Mouse (Mus musculus) cerebellum, adult 18-20 months (tissue): ENCODE data around the gene Adgrf4.

Experiments used
- DNase-seq, 2 experiments: peaks; one replicate each; pipeline ENCODE4 v3.0.0; 2021

The Adgrf4 gene

DNA sequence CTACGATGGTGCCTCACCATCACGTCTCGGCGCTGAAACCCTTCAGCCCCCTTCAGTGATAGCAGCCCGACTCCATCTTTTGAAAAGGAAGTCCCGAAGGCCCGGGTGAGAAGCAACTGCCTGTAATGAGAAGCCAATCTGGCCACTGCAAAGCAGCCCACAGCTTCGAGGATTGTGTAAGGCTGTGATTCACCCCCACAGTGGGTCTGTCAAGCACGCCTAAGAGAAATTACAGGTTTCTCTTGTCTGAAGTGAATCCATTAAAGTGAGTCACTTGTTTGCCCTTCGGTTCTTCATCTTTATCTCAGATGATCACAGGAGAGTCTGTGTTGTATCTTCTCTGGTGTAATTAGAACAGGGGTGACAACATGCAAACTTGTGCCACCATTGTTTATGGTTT is at the start of gene Adgrf4:
Gene Adgrf4, minus strand, starts transcription at position 149 of the 400 bp plus-strand sequence.
- DNase-seq: no peak

DNA sequence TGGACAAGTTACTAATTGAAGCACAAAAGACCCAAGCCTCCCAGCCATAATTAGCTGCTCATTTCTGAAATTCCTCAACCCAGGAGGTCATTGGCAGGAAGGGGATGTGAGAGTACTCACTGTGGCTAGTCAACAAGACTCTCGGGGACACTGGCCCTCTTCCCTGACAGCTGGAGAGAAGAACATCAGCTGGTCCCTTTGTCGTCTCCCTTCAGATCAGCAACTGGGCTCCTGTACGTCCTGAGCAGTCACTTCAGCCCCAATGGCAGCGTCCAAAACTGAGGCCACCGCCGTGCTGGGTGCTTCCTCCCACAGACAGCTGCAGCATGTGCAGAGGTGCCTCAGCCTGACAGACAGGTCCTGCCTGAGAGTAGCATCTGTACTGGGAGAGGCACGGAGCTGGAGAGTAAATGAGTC is 49.7 kb upstream of the Adgrf4 start, which contains the start of gene Adgrf2:
Gene Adgrf2, minus strand, starts transcription at position 379 of the 417 bp plus-strand sequence.
- no peak for DNase-seq

DNA sequence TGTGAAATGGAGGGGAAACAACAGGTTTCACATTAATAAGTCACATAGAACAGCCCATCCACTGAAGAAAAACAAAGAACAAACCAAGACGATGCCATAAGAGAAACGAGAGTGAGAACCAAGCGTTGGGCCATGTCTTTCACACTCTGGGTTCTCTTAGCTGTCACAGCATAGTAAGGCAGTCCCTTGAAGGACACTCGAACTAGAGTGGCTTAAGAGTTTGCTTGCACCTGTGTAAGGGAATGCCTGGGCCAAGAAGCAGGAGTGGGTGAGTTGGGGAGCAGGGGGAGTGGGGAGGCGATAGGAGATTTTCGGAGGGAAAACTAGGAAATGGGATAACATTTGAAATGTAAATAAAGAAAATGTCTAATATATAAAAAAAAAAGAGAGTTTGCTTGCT is 46.7 kb upstream of the Adgrf4 start:
- DNase-seq: no peak

DNA sequence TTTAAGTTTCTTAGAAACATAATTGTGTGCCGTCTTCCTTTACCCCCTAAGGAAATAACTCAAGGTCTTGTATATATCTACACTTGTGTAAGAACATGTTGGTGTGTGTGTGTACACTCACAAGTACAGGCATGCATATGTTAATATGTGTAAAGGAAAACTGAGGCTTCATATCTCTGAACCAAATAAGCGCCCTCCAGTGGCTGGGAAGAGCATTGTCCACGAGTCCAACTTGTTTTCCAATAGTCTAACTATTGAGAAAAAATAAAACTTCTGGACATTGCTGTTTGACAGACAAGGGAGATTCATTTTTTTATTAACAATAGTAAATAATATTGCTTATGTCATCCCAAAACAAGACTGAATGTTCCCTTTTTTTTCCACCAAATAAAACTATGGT is 25.1 kb upstream of the Adgrf4 start:
- no peak for DNase-seq

DNA sequence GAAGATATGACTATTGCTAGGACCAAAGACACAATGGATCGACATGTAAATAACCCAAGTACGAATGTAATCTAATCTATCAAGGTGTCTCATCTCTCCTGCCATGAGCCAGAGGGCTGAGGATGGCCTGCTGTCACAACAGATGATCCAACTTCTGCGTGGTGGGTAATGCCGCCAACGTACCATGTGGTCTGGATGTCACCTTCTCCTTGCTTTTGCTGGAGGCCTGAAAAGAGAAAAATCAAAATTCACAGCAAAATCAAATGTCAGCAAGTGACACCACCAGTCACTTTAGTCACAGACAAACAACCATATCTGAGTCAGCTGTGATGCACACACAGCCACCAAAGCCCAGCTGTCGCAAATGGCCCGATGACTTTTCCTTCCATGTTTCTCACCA is 22.9 kb upstream of the Adgrf4 start:
- DNase-seq: no peak

DNA sequence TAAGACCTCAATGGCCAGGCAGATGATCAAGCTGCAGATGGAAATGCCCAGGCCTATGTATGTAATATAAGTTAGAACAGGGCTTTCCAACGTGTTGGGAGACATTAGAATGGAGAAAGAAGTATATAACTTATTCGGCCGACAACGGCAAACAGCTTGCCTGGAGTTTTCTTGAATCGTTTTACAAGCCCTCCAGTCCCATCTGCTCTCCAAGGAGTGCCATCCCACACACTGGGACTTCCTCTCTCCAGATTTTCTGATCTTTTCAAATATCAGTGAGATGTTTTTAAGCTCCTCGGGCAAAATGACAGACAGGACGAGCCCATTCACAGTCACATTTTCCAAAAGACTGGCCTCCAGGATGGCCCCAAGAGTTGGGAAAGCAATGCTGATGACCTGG is 18.6 kb upstream of the Adgrf4 start:
- no peak for DNase-seq

DNA sequence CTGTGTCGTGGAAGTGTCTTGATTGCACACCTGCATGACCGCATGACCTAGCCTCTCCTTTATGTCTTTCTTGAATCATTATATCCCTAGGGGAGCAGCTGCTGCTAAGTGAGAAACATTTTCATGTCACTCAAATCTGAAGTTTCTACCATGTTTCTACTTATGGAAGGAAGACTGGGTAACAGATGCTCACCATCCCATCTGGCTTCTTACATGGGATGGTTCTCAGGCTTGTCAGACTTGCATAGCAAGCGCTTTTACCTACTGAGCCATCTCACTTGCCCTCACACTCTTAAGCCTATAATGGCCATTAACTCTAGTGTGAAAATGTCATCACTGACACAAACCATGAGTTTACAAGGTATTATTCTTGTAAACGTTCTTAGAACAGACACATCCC is 13.5 kb upstream of the Adgrf4 start:
- DNase-seq: no peak

DNA sequence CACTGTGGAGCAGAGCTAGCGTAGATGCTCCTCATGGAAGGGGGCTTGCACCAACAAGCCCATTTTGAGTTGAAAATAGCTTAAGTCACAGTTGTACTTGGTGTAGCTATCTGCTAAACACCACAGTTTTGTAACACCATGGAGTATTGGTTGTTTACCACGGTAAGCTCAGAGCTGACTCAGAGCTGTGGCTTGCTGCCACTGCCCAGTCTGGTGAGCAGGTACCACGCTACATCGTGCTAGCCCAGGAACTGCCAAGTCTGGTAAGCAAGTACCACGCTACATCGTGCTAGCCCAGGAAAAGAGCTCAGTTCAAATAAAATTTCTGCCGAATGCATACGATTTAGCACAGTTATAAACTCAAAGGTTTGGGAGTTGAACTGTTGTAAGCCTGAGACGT is 10.1 kb upstream of the Adgrf4 start:
- DNase-seq: no peak

DNA sequence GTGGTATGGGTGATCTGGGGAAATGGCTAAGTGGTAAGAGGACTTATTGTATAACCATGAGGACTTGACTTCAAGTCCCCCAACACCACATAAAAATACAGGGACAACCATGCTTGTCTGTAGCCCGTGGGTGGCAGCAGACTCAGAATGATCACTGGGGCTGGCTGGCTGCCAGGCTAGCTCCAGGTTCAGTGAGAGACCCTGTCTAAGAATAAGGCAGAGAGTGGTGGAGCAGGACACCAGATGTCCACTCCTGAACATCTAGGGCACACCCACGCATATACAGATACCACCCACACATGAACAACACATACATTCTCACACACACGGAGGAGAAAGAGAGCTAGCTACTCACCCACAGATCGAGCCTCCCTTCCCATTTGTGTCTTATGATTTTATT is 2.6 kb upstream of the Adgrf4 start:
- no peak for DNase-seq

DNA sequence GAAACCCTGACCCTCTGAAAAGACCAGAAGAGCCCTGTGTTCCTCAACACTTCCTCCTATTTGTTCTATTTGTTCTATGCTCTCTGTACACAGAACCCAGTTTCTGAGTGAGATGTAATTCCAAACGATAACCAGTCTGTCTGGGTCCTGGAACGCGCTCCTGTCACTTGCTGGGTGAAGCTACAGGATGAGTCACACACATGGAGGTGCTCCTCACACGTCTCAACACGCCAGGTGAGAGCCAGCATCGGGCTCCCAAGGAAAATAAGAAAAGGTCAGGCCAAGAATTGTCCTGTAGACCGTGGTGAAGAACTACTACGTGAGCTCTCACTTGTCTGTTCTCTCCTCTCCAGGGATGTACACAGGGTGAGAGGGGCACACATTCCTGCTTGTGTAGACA is 1.6 kb downstream of the Adgrf4 start:
- DNase-seq: no peak

DNA sequence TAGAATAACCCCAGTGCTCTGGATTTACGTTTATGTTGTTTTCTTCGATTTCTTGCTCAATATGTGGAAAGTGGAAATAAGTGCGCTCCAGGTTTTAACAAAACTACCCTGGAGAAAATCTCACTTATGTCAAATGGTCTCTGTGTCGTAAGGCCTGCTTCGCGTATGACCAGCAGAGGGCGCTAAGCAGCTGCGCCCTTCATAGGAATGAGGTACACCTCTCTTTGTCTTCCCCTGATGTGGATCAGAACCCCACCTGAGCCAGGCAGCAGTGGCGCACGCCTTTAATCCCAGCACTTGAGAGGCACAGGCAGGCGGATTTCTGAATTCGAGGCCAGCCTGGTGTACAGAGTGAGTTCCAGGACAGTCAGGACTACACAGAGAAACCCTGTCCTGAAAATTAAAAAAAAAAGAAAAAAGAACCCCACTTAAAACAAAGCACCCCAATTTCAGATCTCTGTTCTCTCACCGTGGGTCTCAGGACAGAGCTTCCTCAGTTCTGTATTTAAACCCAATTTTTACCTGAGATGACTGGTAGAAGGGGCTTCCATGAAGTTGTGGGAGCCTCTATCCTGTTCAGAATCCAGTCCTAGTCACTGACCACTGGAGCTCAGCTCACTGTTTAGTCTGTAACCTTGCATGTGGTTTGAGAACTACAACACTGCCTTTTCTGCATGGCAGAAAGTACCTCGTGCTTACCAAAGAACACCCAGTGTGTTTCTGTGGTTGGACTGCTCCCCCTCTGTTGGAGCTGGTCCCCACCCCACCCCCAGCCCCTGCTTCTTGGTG is 33.3 kb downstream of the Adgrf4 start:
- DNase-seq: peak; percentile 8 to 22

DNA sequence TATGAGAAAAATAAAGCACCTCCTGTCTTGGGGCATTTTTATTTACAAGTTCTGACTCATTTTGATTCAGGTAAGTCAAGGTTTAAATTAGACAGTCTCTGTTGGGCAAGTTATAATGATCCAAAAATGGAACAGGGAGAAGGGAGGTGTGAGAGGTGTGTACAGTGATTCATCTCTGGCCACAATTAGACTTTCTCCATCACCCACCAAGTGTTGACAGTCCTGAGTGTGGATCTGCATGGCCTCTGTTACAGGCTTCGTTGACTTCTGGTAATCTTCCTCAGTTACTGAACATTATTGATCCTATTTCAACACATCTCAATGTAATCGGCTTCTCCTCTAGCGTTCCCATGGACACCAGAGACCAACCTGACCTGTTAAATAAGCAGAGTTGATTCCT is 48.7 kb downstream of the Adgrf4 start:
- no peak for DNase-seq

DNA sequence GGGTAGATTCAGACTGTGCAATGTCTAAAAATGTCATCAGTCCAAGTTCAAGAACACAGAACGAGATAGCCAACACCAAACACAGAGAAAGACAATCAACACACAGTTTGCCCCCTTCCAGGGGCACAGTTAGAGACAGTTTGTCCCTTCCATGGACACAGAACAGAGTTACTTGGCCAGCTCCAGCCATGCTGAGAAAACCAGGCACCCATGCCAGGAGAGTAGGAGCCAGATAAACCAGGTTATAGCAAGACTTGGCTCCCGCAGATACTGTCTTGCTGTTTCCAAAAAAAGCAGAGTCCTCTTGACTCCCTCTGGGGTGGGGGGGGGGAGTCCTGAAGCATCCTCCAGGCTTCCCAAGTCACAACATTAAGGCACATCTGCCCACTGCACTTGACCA is 61.9 kb downstream of the Adgrf4 start:
- DNase-seq: no peak

DNA sequence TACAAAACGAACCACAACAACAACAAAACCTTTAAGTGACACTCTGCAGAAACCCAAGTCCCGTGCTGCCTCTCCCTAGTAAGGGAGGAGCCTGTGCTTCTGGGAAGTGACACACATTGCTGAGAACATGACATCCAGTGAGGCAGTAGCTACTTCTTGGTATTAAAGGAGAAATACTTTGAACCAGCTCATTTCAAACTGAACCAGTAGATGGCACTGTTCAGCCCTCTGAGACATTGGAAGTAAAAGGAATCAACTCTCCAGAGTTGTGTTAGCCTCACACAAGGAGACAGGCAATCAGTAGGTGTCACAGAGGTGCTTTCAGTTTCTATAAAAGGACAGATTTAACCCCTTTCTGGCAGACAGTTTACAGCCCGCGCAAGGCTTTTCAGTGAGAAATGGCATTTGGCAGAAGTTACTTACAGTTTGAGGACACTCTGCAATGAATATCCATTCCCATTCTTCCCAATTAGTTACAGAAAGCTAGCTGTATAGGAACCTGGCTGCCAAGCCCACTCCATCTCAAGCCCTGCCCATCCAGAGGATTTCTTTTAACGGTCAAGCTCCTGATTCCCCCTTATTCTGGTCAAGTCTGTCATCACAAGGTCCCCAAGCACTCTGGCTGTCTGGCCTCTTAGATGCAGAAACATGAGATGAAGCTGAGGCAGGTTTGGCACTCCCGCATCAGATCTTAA is 78.9 kb downstream of the Adgrf4 start:
- DNase-seq: peak; percentile 38 to 47

DNA sequence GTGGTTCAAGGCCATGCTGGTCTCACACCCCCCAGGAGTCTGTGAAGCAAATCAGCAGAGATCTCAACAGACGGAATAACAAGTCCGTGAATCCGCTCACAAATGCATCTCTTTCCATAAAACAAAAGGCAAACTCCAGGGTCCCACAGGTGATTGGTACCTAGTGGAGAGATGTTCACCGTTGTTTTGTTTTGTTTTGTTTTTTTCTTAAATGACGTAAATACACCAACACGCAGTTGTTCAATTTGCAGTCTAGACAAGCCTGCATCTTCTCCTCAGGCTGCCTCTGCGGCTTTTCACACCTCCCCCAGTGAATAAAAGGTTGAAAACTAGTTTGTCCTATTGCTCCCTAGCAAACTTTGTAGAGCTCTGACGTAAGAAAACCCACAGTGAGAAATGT is 80.8 kb downstream of the Adgrf4 start, which contains the start of gene Opn5:
Gene Opn5, minus strand, starts transcription at position 101 of the 400 bp plus-strand sequence.
- no peak for DNase-seq

DNA sequence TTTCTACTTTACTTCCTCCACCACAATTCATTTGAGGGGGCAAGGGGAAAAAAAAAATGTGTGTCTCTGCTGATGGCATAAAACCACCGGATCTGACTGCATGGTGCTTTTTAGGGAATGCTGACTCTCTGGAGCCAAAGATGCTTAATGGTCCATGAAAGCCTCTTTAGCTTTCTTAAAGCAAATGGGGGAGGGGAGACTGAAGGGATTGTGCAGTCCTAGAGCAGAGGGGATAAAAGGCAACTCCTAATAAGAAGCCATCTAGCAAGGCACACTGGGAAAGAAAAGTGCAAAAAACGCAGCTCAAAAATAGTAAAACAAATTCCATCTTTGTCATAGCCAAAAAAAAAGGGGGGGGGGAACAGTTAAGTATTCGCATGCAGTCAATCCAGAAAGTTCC is 83.8 kb downstream of the Adgrf4 start:
- no peak for DNase-seq
